9 mouse cellular contexts compared by ENCODE assay signal in genomic region chr6:121082094-121082473, GRCm38 (mm10). TPM values are rescaled to one million over a fixed set of nuclear protein-coding genes. Genes with fewer than 3 reads are reported as not detected.
A peak's percentile ranks its signal among the peaks of the same experiment; 100 is the strongest.
DNase-seq lines count a peak whose midpoint lies in the region; ATAC-seq lines count a peak whose summit lies in the region.
"Had no signal": no experiment of that assay in that cellular context is flagged by ENCODE, and none has a peak within 500 bp of the region (broad histone marks: within the 10 kb centered on the region; RNA-seq: fewer than 3 reads in every experiment).

No protein-coding gene starts in this region.

- peaks cover 56 to 81% of the 10 kb centered on the region in 2 experiments for H3K4me1 ChIP-seq in heart, embryonic 14.5 days (ENCODE audit: control insufficient read depth in 2 of 2, insufficient read depth in 2 of 2, low read length in 2 of 2)
- H3K4me1 ChIP-seq in liver, embryonic 13.5 days (replicated peaks) = peaks cover 99% of the 10 kb centered on the region
- peaks cover 99% of the 10 kb centered on the region for H3K4me1 ChIP-seq in liver, embryonic 12.5 days
- peaks cover 70% of the 10 kb centered on the region for H3K4me1 ChIP-seq in embryonic facial prominence, embryonic 10.5 days

- peak overlapping the region; percentile 31 to 73 for H3K27ac ChIP-seq in heart, embryonic 14.5 days (replicated peaks in 1 of 2; ENCODE audit: control insufficient read depth in 1 of 2, insufficient read depth in 1 of 2, low read depth in 2 of 2, low read length in 2 of 2)
- 0 out of 2 replicates have a peak overlapping the region, but pooled peaks have one; percentile 6 for H3K27ac ChIP-seq in liver, embryonic 13.5 days
- H3K27ac ChIP-seq in liver, embryonic 12.5 days = no peak overlapping the region
- peak overlapping the region; percentile 63 for H3K27ac ChIP-seq in embryonic facial prominence, embryonic 10.5 days (replicated peaks)

- no peak overlapping the region for H3K4me2 ChIP-seq in heart, embryonic 14.5 days (ENCODE audit: low read length)
- H3K4me2 ChIP-seq in liver, embryonic 13.5 days = no peak overlapping the region
- no peak overlapping the region for H3K4me2 ChIP-seq in liver, embryonic 12.5 days

- H3K27me3 ChIP-seq in heart, embryonic 14.5 days (ENCODE audit: control insufficient read depth, insufficient read depth, low read length) = no peaks in the 10 kb centered on the region
- H3K27me3 ChIP-seq in liver, embryonic 13.5 days = no peaks in the 10 kb centered on the region
- no peaks in the 10 kb centered on the region for H3K27me3 ChIP-seq in liver, embryonic 12.5 days (replicated peaks)
- H3K27me3 ChIP-seq in embryonic facial prominence, embryonic 10.5 days (replicated peaks; ENCODE audit: low read depth, poor library complexity, severe bottlenecking) = no peaks in the 10 kb centered on the region

- H3K4me3 ChIP-seq in heart, embryonic 14.5 days (ENCODE audit: control insufficient read depth in 1 of 2, insufficient read depth in 1 of 2, low read depth in 1 of 2, low read length in 2 of 2) = no peak overlapping the region
- H3K4me3 ChIP-seq in liver, embryonic 13.5 days (replicated peaks) = no peak overlapping the region
- H3K4me3 ChIP-seq in liver, embryonic 12.5 days = no peak overlapping the region
- H3K4me3 ChIP-seq in embryonic facial prominence, embryonic 10.5 days = no peak overlapping the region

- no peaks in the 10 kb centered on the region for H3K36me3 ChIP-seq in heart, embryonic 14.5 days (ENCODE audit: control insufficient read depth, insufficient read depth, low read length)
- H3K36me3 ChIP-seq in liver, embryonic 13.5 days = peaks cover 11% of the 10 kb centered on the region; the same call in 1 of the 2 replicates
- H3K36me3 ChIP-seq in liver, embryonic 12.5 days = peaks cover 18% of the 10 kb centered on the region
- H3K36me3 ChIP-seq in embryonic facial prominence, embryonic 10.5 days (replicated peaks) = 0 out of 2 replicates have a peak, but pooled peaks cover 3% of the 10 kb centered on the region

- WGBS in heart, embryonic 14.5 days = 78% methylated on average over 10 of the region's 10 CpGs
- 84% methylated on average over 10 of the region's 10 CpGs for WGBS in liver, embryonic 13.5 days (ENCODE audit: insufficient replicate concordance)
- 83% methylated on average over 10 of the region's 10 CpGs for WGBS in liver, embryonic 12.5 days (ENCODE audit: insufficient replicate concordance)
- 87% methylated on average over 10 of the region's 10 CpGs for WGBS in embryonic facial prominence, embryonic 10.5 days

- H3K9me3 ChIP-seq in heart, embryonic 14.5 days (ENCODE audit: control insufficient read depth, low read length) = no peaks in the 10 kb centered on the region
- H3K9me3 ChIP-seq in liver, embryonic 13.5 days (replicated peaks) = no peaks in the 10 kb centered on the region
- H3K9me3 ChIP-seq in liver, embryonic 12.5 days (replicated peaks) = no peaks in the 10 kb centered on the region
- no peaks in the 10 kb centered on the region for H3K9me3 ChIP-seq in embryonic facial prominence, embryonic 10.5 days

- peak overlapping the region; percentile 23; the same call in 1 of the 2 replicates for H3K9ac ChIP-seq in heart, embryonic 14.5 days (ENCODE audit: low read length)
- H3K9ac ChIP-seq in liver, embryonic 13.5 days = no peak overlapping the region
- H3K9ac ChIP-seq in liver, embryonic 12.5 days = no peak overlapping the region

- no peak for DNase-seq in heart, adult 11 months
- no peak for DNase-seq in liver, embryonic 13.5 days
- no peak for DNase-seq in embryonic facial prominence, embryonic 10.5 days (ENCODE audit: low spot score)
- peak; percentile 34 to 61 for DNase-seq in kidney, postnatal 4 days
- DNase-seq in left cerebral cortex, adult 9 months (ENCODE audit: low spot score in 2 of 2) = no peak
- DNase-seq: gastrocnemius, postnatal 14 days had no signal

- ATAC-seq in heart, embryonic 14.5 days (ENCODE audit: insufficient number of reproducible peaks, insufficient read depth, low FRiP score, low read depth) = no peak
- no peak for ATAC-seq in liver, embryonic 13.5 days (ENCODE audit: low read depth)
- ATAC-seq in liver, embryonic 12.5 days = no peak
- ATAC-seq in megakaryocyte progenitor cell, adult 5-6 weeks (replicated peaks; ENCODE audit: poor library complexity) = no peak

RNA-seq across cellular contexts. Expression of gene Mical3, which starts 48.7 kb away (rescaled TPM):
- 41.3 and 46.2 TPM in 2 replicates for polyA plus RNA-seq in heart, embryonic 14.5 days (2014; fragmentation: Nextera tagmentation; extraction: Ambion mirVana)
- polyA plus RNA-seq in liver, embryonic 13.5 days (2015; fragmentation: Nextera tagmentation; extraction: Ambion mirVana) = 9.9 and 10.7 TPM in 2 replicates
- 12.8 and 13.7 TPM in 2 replicates for polyA plus RNA-seq in liver, embryonic 12.5 days (2016; fragmentation: Nextera tagmentation; extraction: Ambion mirVana)
- 9.9 and 10.4 TPM in 2 replicates for polyA plus RNA-seq in embryonic facial prominence, embryonic 10.5 days (2016; fragmentation: Nextera tagmentation; extraction: Ambion mirVana)
- 11.3 and 16.1 TPM in 2 replicates for total RNA-seq in megakaryocyte progenitor cell, adult 5-6 weeks (2015)
- total RNA-seq in megakaryocyte progenitor cell, adult 5-6 weeks (2017) = 7.4 and 8.3 TPM in 2 replicates

Comparison
In these comparisons a context has a peak if more than half of its experiments do, and no peak if none do; other contexts are left out.
1. DNase-seq: peak in kidney, postnatal 4 days (2 of 2); none in heart, adult 11 months (single experiment), liver, embryonic 13.5 days (single experiment), embryonic facial prominence, embryonic 10.5 days (single experiment) and left cerebral cortex, adult 9 months (0 of 2).